Mouse (Mus musculus): ENCODE measurements at regions not wholly inside any gene's neighbourhood (a gene's known extent, or its start where the extent isn't known, plus 50 kb on each side); places are given as distances from the start of the nearest gene placed in this dataset.

DNA sequence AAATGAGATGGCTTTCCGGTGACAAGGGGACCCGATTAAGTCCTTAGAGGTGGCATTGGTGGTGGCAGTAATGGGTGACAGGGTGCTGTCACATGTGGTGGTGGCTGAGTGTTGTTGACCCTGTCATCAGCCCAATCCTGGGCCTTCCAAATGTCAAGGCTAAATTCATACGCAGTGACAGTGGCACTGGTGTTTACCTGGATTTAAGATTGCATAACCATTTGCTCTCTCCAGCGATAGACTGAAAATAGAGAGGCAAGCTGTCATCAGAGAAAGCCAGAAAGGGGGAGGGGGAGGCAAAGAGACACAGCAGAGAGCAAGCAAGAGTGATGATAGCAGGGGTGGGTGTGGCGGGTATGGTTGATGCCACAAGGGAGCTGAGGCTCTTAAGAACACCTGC, 215.1 kb downstream of the Suds3 start:
- TF ChIP-seq CTCF (IDR thresholded peaks at IDR 0.05; ENCODE audit: borderline replicate concordance, control insufficient read depth, extremely low read depth, insufficient read depth, low read length, poor library complexity) (no peak), POLR2A (IDR thresholded peaks at IDR 0.05; ENCODE audit: control insufficient read depth, extremely low read depth, insufficient read depth, low read length, poor library complexity) (no peak)

All from thymus, adult 2 months (tissue).